Mouse (Mus musculus): ENCODE measurements around the gene Tnfsf12. TPM values are rescaled to one million over a fixed set of nuclear protein-coding genes. Genes with fewer than 3 reads are reported as not detected.
"Not testable (repeated sequence)": the region's sequence is repeated elsewhere in the genome, so short reads cannot be mapped to it uniquely, and the experiment has no call there.

The Tnfsf12 gene
- 8.8 and 9.6 TPM in 2 replicates for polyA plus RNA-seq (2015; fragmentation: Nextera tagmentation; extraction: Ambion mirVana)

- H3K27ac ChIP-seq (ENCODE audit: low read length), result peak within 1 kb of the TSS; percentile 78
- no peaks in the 10 kb centered on the region for H3K9me3 ChIP-seq (replicated peaks; ENCODE audit: control insufficient read depth, low read length)
- H3K4me1 ChIP-seq (ENCODE audit: control insufficient read depth, insufficient read depth, low read length), result peaks cover 16% of the 10 kb centered on the region; the same call in 1 of the 2 replicates
- 3% methylated on average over 40 of the region's 41 CpGs for WGBS
- peak within 1 kb of the TSS; percentile 90 for H3K4me2 ChIP-seq (ENCODE audit: low read depth, low read length)
- peak within 1 kb of the TSS; percentile 94 for H3K9ac ChIP-seq (ENCODE audit: low read length)
- peak; percentile 84 for ATAC-seq (ENCODE audit: insufficient read depth, low FRiP score)
- H3K27me3 ChIP-seq (ENCODE audit: control insufficient read depth, insufficient read depth, low read length), result no peaks in the 10 kb centered on the region
- peak within 1 kb of the TSS; percentile 57 for H3K4me3 ChIP-seq (replicated peaks; ENCODE audit: low read length)
- no peaks in the 10 kb centered on the region for H3K36me3 ChIP-seq (ENCODE audit: control insufficient read depth, insufficient read depth, low read length)
These were observed at the start of gene Tnfsf12, which contains the start of gene Tnfsfm13 for GRCm38 (mm10) chr11:69695361-69696181. Gene Tnfsf12 (minus strand): TSS chr11:69695849. Gene Tnfsfm13 (minus strand): TSS chr11:69696098.

GRCm38 (mm10) chr11:69731408-69731807, 35.8 kb upstream of the Tnfsf12 start:
- not testable (repeated sequence) for H3K9ac ChIP-seq (ENCODE audit: low read length); H3K27ac ChIP-seq (ENCODE audit: low read length); H3K4me1 ChIP-seq (ENCODE audit: control insufficient read depth, insufficient read depth, low read length); H3K4me2 ChIP-seq (ENCODE audit: low read depth, low read length); H3K9me3 ChIP-seq (replicated peaks; ENCODE audit: control insufficient read depth, low read length); H3K4me3 ChIP-seq (replicated peaks; ENCODE audit: low read length); H3K27me3 ChIP-seq (ENCODE audit: control insufficient read depth, insufficient read depth, low read length); ATAC-seq (ENCODE audit: insufficient read depth, low FRiP score)
- H3K36me3 ChIP-seq (ENCODE audit: control insufficient read depth, insufficient read depth, low read length), result peaks cover 14% of the 10 kb centered on the region; the same call in 1 of the 2 replicates
- 71% methylated on average over 3 of the region's 3 CpGs for WGBS

GRCm38 (mm10) chr11:69729063-69729462, 33.4 kb upstream of the Tnfsf12 start:
- H3K9ac ChIP-seq (ENCODE audit: low read length), result no peak overlapping the region
- ATAC-seq (ENCODE audit: insufficient read depth, low FRiP score), result no peak
- 32% methylated on average over 3 of the region's 3 CpGs for WGBS

GRCm38 (mm10) chr11:69725951-69726350, 30.3 kb upstream of the Tnfsf12 start:
- Histone ChIP-seq H3K9me3 (replicated peaks; ENCODE audit: control insufficient read depth, low read length) (no peaks in the 10 kb centered on the region), H3K4me1 (ENCODE audit: control insufficient read depth, insufficient read depth, low read length) (no peaks in the 10 kb centered on the region), H3K27me3 (ENCODE audit: control insufficient read depth, insufficient read depth, low read length) (no peaks in the 10 kb centered on the region), H3K9ac (ENCODE audit: low read length) (no peak overlapping the region), H3K4me2 (ENCODE audit: low read depth, low read length) (no peak overlapping the region), H3K27ac (ENCODE audit: low read length) (no peak overlapping the region), H3K36me3 (ENCODE audit: control insufficient read depth, insufficient read depth, low read length) (no peaks in the 10 kb centered on the region), H3K4me3 (replicated peaks; ENCODE audit: low read length) (no peak overlapping the region)
- ATAC-seq (ENCODE audit: insufficient read depth, low FRiP score), result no peak
- WGBS, result 34% methylated on average over 5 of the region's 5 CpGs

More at GRCm38 (mm10) chr11:69729063-69729462, 33.4 kb upstream of the Tnfsf12 start:
- no peak overlapping the region for H3K27ac ChIP-seq (ENCODE audit: low read length)
- no peaks in the 10 kb centered on the region for H3K27me3 ChIP-seq (ENCODE audit: control insufficient read depth, insufficient read depth, low read length)
- H3K36me3 ChIP-seq (ENCODE audit: control insufficient read depth, insufficient read depth, low read length), result 0 out of 2 replicates have a peak, but pooled peaks cover 2% of the 10 kb centered on the region
- no peaks in the 10 kb centered on the region for H3K9me3 ChIP-seq (replicated peaks; ENCODE audit: control insufficient read depth, low read length)
- H3K4me3 ChIP-seq (replicated peaks; ENCODE audit: low read length), result no peak overlapping the region
- H3K4me2 ChIP-seq (ENCODE audit: low read depth, low read length), result no peak overlapping the region
- no peaks in the 10 kb centered on the region for H3K4me1 ChIP-seq (ENCODE audit: control insufficient read depth, insufficient read depth, low read length)

- no peaks in the 10 kb centered on the region for H3K9me3 ChIP-seq (replicated peaks; ENCODE audit: control insufficient read depth, low read length)
- ATAC-seq (ENCODE audit: insufficient read depth, low FRiP score), result no peak
- H3K4me3 ChIP-seq (replicated peaks; ENCODE audit: low read length), result no peak overlapping the region
- WGBS, result 42% methylated on average over 2 of the region's 2 CpGs
- 0 out of 2 replicates have a peak, but pooled peaks cover 3% of the 10 kb centered on the region for H3K4me1 ChIP-seq (ENCODE audit: control insufficient read depth, insufficient read depth, low read length)
- H3K9ac ChIP-seq (ENCODE audit: low read length), result no peak overlapping the region
- no peak overlapping the region for H3K4me2 ChIP-seq (ENCODE audit: low read depth, low read length)
- no peak overlapping the region for H3K27ac ChIP-seq (ENCODE audit: low read length)
- H3K27me3 ChIP-seq (ENCODE audit: control insufficient read depth, insufficient read depth, low read length), result no peaks in the 10 kb centered on the region
- H3K36me3 ChIP-seq (ENCODE audit: control insufficient read depth, insufficient read depth, low read length), result no peaks in the 10 kb centered on the region
These were observed 27.4 kb upstream of the Tnfsf12 start for GRCm38 (mm10) chr11:69723074-69723473.

- Histone ChIP-seq H3K27me3 (ENCODE audit: control insufficient read depth, insufficient read depth, low read length) (no peaks in the 10 kb centered on the region), H3K9me3 (replicated peaks; ENCODE audit: control insufficient read depth, low read length) (no peaks in the 10 kb centered on the region), H3K4me1 (ENCODE audit: control insufficient read depth, insufficient read depth, low read length) (0 out of 2 replicates have a peak, but pooled peaks cover 3% of the 10 kb centered on the region), H3K9ac (ENCODE audit: low read length) (no peak overlapping the region), H3K4me2 (ENCODE audit: low read depth, low read length) (no peak overlapping the region), H3K27ac (ENCODE audit: low read length) (no peak overlapping the region), H3K36me3 (ENCODE audit: control insufficient read depth, insufficient read depth, low read length) (no peaks in the 10 kb centered on the region), H3K4me3 (replicated peaks; ENCODE audit: low read length) (no peak overlapping the region)
- 53% methylated on average over 6 of the region's 6 CpGs for WGBS
- no peak for ATAC-seq (ENCODE audit: insufficient read depth, low FRiP score)
These were observed 25.2 kb upstream of the Tnfsf12 start for GRCm38 (mm10) chr11:69720852-69721251.

GRCm38 (mm10) chr11:69719423-69719822, 23.8 kb upstream of the Tnfsf12 start:
- no peak overlapping the region for H3K27ac ChIP-seq (ENCODE audit: low read length)
- H3K36me3 ChIP-seq (ENCODE audit: control insufficient read depth, insufficient read depth, low read length), result no peaks in the 10 kb centered on the region
- H3K4me2 ChIP-seq (ENCODE audit: low read depth, low read length), result no peak overlapping the region
- 69% methylated on average over 6 of the region's 6 CpGs for WGBS
- H3K27me3 ChIP-seq (ENCODE audit: control insufficient read depth, insufficient read depth, low read length), result no peaks in the 10 kb centered on the region
- no peaks in the 10 kb centered on the region for H3K9me3 ChIP-seq (replicated peaks; ENCODE audit: control insufficient read depth, low read length)
- H3K9ac ChIP-seq (ENCODE audit: low read length), result no peak overlapping the region
- no peak overlapping the region for H3K4me3 ChIP-seq (replicated peaks; ENCODE audit: low read length)
- ATAC-seq (ENCODE audit: insufficient read depth, low FRiP score), result no peak
- 0 out of 2 replicates have a peak, but pooled peaks cover 3% of the 10 kb centered on the region for H3K4me1 ChIP-seq (ENCODE audit: control insufficient read depth, insufficient read depth, low read length)

- Histone ChIP-seq H3K9me3 (replicated peaks; ENCODE audit: control insufficient read depth, low read length) (no peaks in the 10 kb centered on the region), H3K9ac (ENCODE audit: low read length) (no peak overlapping the region), H3K4me1 (ENCODE audit: control insufficient read depth, insufficient read depth, low read length) (0 out of 2 replicates have a peak, but pooled peaks cover 3% of the 10 kb centered on the region), H3K27me3 (ENCODE audit: control insufficient read depth, insufficient read depth, low read length) (no peaks in the 10 kb centered on the region), H3K4me3 (replicated peaks; ENCODE audit: low read length) (no peak overlapping the region), H3K27ac (ENCODE audit: low read length) (no peak overlapping the region), H3K4me2 (ENCODE audit: low read depth, low read length) (peak overlapping the region; percentile 24; the same call in 1 of the 2 replicates), H3K36me3 (ENCODE audit: control insufficient read depth, insufficient read depth, low read length) (no peaks in the 10 kb centered on the region)
- 22% methylated on average over 15 of the region's 15 CpGs for WGBS
- ATAC-seq (ENCODE audit: insufficient read depth, low FRiP score), result no peak; the same call in 1 of the 2 replicates
These were observed 23.0 kb upstream of the Tnfsf12 start for GRCm38 (mm10) chr11:69718661-69719060.

- Histone ChIP-seq H3K27ac (ENCODE audit: low read length) (no peak overlapping the region), H3K4me2 (ENCODE audit: low read depth, low read length) (no peak overlapping the region), H3K4me1 (ENCODE audit: control insufficient read depth, insufficient read depth, low read length) (0 out of 2 replicates have a peak, but pooled peaks cover 3% of the 10 kb centered on the region), H3K9ac (ENCODE audit: low read length) (no peak overlapping the region), H3K4me3 (replicated peaks; ENCODE audit: low read length) (no peak overlapping the region), H3K36me3 (ENCODE audit: control insufficient read depth, insufficient read depth, low read length) (no peaks in the 10 kb centered on the region), H3K9me3 (replicated peaks; ENCODE audit: control insufficient read depth, low read length) (no peaks in the 10 kb centered on the region), H3K27me3 (ENCODE audit: control insufficient read depth, insufficient read depth, low read length) (no peaks in the 10 kb centered on the region)
- WGBS, result 69% methylated on average over 4 of the region's 4 CpGs
- no peak for ATAC-seq (ENCODE audit: insufficient read depth, low FRiP score)
These were observed 21.3 kb upstream of the Tnfsf12 start for GRCm38 (mm10) chr11:69716953-69717352.
